Mouse (Mus musculus) T-cell, adult 2 months (primary cell): ENCODE measurements around the gene Majin.
A peak's percentile ranks its signal among the peaks of the same experiment; 100 is the strongest.

Experiments used
- DNase-seq: peaks from one replicate; pipeline ENCODE4 v3.0.0; 2022; ENCODE audit warnings: low spot score

Gene Majin

GRCm38 (mm10) chr19:6184131-6184530 is at the start of gene Majin:
TSS of gene Majin (plus strand) at chr19:6184388.
- no peak for DNase-seq

- DNase-seq = no peak
These were observed 47.8 kb upstream of the Majin start for GRCm38 (mm10) chr19:6136397-6136796.

DNA sequence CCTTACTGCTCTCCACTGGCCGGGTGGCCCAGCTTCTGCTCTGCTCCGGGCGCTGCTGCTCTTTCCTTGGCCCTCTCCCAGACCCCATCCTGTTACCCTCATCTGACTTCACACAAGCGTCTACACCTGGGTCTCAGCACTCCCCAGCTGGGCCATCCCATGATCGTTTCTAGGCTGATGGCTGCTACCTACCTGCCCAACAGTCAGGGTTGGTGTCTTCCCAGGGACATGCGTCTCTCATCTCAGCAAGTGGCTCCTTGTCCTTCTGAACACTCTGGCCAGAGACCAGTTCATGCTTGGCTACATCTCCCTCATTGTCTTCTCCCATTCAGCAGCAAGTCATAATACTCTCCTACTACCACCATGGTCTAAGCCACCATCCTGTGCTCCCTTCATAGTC is 44.5 kb upstream of the Majin start:
- no peak for DNase-seq

DNA sequence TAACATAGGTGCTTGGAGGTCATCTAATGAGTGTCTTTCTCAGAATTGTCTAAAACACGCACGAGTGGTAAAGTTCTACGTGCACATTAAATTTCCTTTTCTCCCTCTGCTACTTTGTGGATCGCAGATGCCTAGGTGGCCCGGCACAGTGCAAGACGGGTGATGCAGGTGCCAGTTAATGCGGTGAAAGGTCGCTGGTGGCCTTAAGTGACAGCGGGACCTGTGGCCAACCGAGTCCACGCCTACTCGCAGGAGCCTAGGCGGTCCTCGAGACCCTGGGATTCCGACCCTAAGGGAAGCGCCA is 43.9 kb upstream of the Majin start:
- DNase-seq = no peak

DNA sequence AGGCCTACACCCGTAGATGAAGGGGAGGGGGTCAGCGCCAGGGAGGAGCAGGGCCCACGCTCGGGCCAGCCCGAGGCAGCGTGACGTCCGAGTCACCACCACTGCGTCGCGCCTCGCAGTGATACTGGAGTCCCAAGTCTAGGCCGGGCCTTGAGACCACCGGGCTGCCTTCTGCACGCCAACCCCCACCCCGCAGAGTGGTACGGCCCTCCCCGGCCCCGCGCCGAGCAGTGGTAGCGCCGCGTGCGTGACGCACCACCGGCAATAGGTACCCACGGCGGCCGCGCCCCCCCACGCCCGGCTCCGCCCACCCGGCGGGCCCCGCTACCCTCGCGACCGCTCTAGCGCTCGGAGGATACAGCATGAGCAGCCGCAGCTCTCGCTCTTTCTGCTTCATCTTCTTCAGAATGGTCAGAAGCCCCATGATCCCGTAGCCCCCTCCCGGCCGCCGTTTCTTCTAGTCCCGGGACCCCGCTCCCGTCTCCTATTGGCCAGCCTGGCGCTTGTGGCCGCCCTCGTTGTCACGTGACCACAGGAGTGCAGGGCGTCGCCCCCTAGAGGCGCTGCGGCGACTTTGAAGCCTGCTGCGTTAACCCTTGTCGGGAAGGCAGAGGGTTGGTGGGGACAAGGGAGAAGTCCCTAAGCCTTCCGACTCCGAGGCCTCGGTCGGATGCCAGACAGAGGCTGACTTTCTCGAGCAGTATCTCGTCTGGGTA is 43.4 kb upstream of the Majin start, which contains the start of gene Batf2:
Gene Batf2 (plus strand): TSS at position 306 of the 716 bp plus-strand sequence.
- peak; percentile 92 for DNase-seq

- DNase-seq = peak; percentile 81
These were observed 42.8 kb upstream of the Majin start, which contains the start of gene Arl2 for GRCm38 (mm10) chr19:6141394-6141749. TSS of gene Arl2 (minus strand) at chr19:6141548.

- DNase-seq = no peak
These were observed 39.3 kb upstream of the Majin start for GRCm38 (mm10) chr19:6144842-6145241.

DNA sequence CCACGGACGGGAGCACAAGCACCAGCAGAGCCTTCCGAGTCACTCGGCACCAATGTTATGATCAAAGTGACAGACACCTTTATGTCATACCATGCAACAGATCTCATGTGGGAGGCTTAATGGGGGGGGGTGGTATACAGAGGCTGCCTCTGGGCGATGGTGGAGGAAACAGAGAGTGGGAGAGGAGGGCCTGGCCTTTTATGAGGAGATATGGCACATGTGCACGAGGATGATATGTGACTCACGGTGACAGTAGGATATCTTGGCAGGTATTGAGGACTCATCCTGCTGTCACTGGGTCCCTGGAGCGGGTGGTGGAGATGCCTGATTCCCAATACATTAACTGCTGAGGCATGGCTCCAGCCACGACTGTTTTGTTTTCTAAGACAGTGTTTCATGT is 29.0 kb upstream of the Majin start:
- DNase-seq = no peak

GRCm38 (mm10) chr19:6156372-6156771 is 27.8 kb upstream of the Majin start:
- no peak for DNase-seq

- DNase-seq = no peak
These were observed 27.0 kb upstream of the Majin start for GRCm38 (mm10) chr19:6157220-6157619.

DNA sequence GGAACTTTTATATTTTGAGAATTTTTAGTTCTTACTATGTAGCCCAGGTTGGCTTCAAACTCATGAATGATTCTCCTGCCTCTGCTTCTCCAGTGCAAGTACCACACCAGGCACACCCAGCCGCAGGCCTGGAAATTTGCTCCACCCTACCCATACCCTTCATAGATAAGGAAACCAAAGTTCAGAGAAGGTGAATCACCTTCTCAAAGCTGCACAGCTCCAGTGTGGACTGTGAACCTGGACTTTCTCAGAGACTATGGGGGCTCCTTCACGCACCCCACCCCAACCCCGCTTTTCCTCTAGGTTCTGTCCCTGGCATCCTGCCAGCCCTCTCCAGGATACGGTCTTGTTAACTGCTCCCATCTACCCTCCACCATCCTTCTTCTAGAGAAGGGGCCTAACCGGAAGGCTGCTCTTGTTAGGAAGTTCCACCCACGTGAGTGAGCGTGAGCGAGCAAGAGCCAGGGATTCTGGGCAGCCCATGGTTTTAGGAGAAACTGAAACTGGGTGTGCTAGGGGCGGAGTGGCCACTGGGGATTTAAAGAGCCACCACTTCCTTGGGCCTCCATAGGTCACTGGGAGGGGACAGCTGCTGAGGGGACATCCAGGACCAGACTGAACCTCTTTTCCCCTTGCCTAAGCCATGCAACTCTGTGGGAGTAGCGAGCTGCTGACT is 20.2 kb upstream of the Majin start:
- DNase-seq = no peak

DNA sequence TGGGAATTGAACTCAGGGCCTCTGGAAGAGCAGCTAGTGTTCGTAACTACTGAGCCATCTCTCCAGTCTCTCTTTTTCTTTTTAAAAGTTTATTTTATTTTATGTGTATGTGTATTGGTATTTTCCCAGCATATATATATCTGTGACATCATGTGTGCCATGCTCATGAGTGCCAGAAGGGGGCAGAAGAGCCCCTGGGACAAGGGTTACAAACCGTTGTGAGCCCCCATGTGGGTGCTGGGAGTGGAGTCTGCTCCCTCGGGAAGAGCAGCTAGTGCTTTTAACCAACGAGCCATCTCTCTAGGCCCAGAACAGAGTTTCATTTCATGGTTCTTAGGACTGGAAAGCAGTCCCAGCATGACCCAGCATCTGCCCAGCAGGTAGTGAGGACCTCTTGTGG is 17.4 kb upstream of the Majin start:
- DNase-seq = no peak

DNA sequence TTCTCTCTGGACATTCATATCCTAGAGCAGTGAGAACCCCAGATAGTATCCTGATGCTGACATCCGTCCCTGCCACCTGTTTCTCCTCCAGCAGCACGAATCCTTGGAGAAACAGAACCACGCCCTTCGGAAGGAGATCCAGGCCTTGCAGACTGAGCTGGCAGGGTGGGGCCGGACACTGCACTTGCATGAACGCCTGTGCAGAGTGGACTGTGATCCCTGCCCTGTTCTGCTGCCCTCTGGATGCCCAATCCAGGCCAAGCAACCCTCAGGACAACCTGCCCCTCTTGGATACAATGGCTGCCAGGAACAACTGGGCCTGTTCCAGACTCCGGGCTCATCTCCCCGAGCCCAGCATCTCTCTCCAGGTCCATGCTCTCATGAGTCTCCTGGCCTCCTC is 13.0 kb upstream of the Majin start:
- no peak for DNase-seq

DNA sequence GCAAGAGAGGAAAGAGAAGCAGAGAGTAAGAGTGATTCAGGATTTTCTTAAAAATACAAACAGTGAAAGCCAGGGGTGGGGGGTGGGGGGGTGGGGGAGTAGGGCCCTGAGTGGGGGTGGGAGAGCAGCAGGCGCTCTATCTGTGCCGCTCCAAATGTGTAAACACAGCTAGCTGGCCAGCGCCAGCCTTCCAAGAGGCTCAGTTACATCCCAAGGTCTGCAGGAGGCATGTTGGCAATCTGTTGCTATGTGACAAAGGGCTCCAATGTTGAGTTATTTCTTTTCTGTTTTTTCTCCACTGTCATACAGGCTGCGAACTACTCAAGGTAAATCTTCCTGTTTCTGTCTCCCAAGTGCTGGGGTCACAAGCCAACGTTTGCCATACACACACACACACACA is 9.4 kb upstream of the Majin start:
- no peak for DNase-seq

DNA sequence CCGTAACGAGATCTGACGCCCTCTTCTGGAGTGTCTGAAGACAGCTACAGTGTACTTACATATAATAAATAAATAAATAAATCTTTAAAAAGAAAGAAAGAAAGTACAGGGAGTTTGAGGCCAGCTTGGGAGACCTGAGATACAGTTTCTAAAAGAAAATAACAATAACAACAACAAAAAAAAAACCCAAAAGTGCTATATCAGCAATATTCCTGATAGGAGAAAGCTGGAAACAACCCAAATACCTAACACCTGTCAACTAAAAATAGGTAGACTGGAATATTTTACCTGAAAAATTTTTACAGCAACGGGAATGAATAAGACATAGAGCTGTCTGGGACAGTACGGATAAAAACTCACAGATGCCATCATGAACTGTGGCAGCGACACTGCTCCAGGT is 5.4 kb upstream of the Majin start:
- no peak for DNase-seq

GRCm38 (mm10) chr19:6181629-6182028 is 2.6 kb upstream of the Majin start:
- DNase-seq = no peak

GRCm38 (mm10) chr19:6182534-6182933 is 1.7 kb upstream of the Majin start:
- no peak for DNase-seq

DNA sequence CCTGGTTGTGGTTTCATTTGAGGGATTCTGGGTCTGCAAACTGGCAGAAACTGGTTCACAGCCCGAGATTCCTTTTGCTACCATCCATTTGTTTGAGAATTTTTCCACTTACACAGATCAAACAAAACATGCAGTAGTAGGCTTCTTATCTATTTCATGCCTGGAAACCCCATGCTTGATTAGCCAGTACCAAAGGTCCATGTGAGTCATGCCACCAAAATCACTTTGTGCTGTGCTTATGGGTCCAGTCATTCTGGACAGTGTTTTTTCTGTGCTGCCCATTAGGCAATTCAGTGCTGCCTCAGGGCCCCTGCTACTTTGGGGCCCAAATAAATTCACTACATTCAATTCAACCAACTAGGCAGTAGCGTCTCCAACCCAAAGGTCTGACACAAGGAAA is 20.1 kb downstream of the Majin start:
- no peak for DNase-seq

- DNase-seq = no peak
These were observed 22.5 kb downstream of the Majin start for GRCm38 (mm10) chr19:6206716-6207115.

DNA sequence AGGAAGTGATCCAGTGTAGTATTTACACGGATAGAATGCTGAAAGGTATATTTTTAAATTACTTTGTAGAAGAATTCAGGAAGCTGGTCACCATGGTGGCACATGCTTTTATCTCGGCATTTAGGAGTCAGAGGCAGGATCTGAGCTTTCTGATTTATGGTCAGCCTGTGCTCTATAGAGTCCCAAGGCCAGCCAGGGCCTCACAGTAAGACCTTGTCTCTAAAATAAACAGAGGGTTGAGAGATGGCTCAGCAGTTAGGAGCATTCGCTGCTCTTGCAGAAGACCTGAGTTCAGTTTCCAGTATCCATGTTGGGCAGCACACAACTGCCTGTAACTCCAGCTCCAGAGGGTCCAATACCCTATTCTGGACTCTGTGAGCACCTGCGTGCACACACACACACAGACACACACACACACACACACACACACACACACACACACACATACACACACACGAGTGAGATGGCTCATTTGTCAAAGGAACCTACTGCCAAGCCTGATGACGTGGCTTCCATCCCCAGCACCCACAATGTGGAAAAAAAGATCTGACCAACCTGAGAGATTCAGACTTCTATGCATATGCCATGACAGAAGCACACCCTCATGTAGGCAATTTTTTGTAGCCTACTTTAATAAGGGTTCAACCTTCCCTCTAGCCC is 32.0 kb downstream of the Majin start:
- DNase-seq = no peak

GRCm38 (mm10) chr19:6218606-6219005 is 34.4 kb downstream of the Majin start:
- DNase-seq = no peak

- DNase-seq = no peak
These were observed 41.9 kb downstream of the Majin start, which contains the start of gene Gpha2 for GRCm38 (mm10) chr19:6226135-6226534. TSS of gene Gpha2 (plus strand) at chr19:6226380.

DNA sequence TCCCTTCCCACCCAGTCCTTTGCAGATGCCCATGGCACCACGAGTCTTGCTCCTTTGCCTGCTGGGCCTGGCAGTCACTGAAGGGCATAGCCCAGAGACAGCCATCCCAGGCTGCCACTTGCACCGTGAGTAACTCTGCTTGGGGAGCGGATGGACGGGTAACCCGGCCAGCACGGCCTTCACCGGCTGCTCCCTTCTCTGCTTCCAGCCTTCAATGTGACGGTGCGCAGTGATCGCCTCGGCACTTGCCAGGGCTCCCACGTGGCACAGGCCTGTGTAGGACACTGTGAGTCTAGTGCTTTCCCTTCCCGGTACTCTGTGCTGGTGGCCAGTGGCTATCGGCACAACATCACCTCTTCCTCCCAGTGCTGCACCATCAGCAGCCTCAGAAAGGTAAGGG is 42.6 kb downstream of the Majin start:
- DNase-seq = no peak
